Mouse (Mus musculus): Measurements from ENCODE around the gene Uncx. TPM values are rescaled to one million over a fixed set of nuclear protein-coding genes. Genes with fewer than 3 reads are reported as not detected.

Uncx gene
- total RNA-seq (2015; ENCODE audit: low replicate concordance): not detected in 2 replicates
- not detected in 2 replicates for total RNA-seq (2017; ENCODE audit: low replicate concordance)

GRCm38 (mm10) chr5:139543214-139543613, at the start of gene Uncx:
Gene Uncx, plus strand, starts transcription at chr5:139543494.
- no peak for ATAC-seq (replicated peaks; ENCODE audit: low FRiP score, poor library complexity, severe bottlenecking)

- ATAC-seq (replicated peaks; ENCODE audit: low FRiP score, poor library complexity, severe bottlenecking): no peak
Measured at GRCm38 (mm10) chr5:139493690-139494089, 49.6 kb upstream of the Uncx start.

GRCm38 (mm10) chr5:139495019-139495669, 48.1 kb upstream of the Uncx start:
- no peak for ATAC-seq (replicated peaks; ENCODE audit: low FRiP score, poor library complexity, severe bottlenecking)

GRCm38 (mm10) chr5:139496939-139497338, 46.4 kb upstream of the Uncx start:
- ATAC-seq (replicated peaks; ENCODE audit: low FRiP score, poor library complexity, severe bottlenecking): no peak

GRCm38 (mm10) chr5:139498791-139499190, 44.5 kb upstream of the Uncx start:
- ATAC-seq (replicated peaks; ENCODE audit: low FRiP score, poor library complexity, severe bottlenecking): no peak

GRCm38 (mm10) chr5:139502281-139502680, 41.0 kb upstream of the Uncx start:
- no peak for ATAC-seq (replicated peaks; ENCODE audit: low FRiP score, poor library complexity, severe bottlenecking)

GRCm38 (mm10) chr5:139505073-139505606, 38.2 kb upstream of the Uncx start:
- peak; percentile 90 for ATAC-seq (replicated peaks; ENCODE audit: low FRiP score, poor library complexity, severe bottlenecking)

GRCm38 (mm10) chr5:139506207-139506606, 37.1 kb upstream of the Uncx start:
- no peak for ATAC-seq (replicated peaks; ENCODE audit: low FRiP score, poor library complexity, severe bottlenecking)

- no peak; the same call in 1 of the 2 replicates for ATAC-seq (replicated peaks; ENCODE audit: low FRiP score, poor library complexity, severe bottlenecking)
Measured at GRCm38 (mm10) chr5:139510682-139511366, 32.5 kb upstream of the Uncx start.

GRCm38 (mm10) chr5:139512201-139512600, 31.1 kb upstream of the Uncx start:
- ATAC-seq (replicated peaks; ENCODE audit: low FRiP score, poor library complexity, severe bottlenecking): no peak

GRCm38 (mm10) chr5:139516281-139516680, 27.0 kb upstream of the Uncx start:
- ATAC-seq (replicated peaks; ENCODE audit: low FRiP score, poor library complexity, severe bottlenecking): no peak

GRCm38 (mm10) chr5:139520069-139520834, 23.0 kb upstream of the Uncx start:
- no peak for ATAC-seq (replicated peaks; ENCODE audit: low FRiP score, poor library complexity, severe bottlenecking)

- no peak for ATAC-seq (replicated peaks; ENCODE audit: low FRiP score, poor library complexity, severe bottlenecking)
Measured at GRCm38 (mm10) chr5:139521987-139522386, 21.3 kb upstream of the Uncx start.

GRCm38 (mm10) chr5:139528851-139529250, 14.4 kb upstream of the Uncx start:
- ATAC-seq (replicated peaks; ENCODE audit: low FRiP score, poor library complexity, severe bottlenecking): no peak

- ATAC-seq (replicated peaks; ENCODE audit: low FRiP score, poor library complexity, severe bottlenecking): no peak
Measured at GRCm38 (mm10) chr5:139535386-139535919, 7.8 kb upstream of the Uncx start.

GRCm38 (mm10) chr5:139536211-139536910, 6.9 kb upstream of the Uncx start:
- peak; percentile 76; the same call in 1 of the 2 replicates for ATAC-seq (replicated peaks; ENCODE audit: low FRiP score, poor library complexity, severe bottlenecking)

- ATAC-seq (replicated peaks; ENCODE audit: low FRiP score, poor library complexity, severe bottlenecking): no peak
Measured at GRCm38 (mm10) chr5:139536911-139537738, 6.2 kb upstream of the Uncx start.

GRCm38 (mm10) chr5:139537739-139538135, 5.6 kb upstream of the Uncx start:
- no peak for ATAC-seq (replicated peaks; ENCODE audit: low FRiP score, poor library complexity, severe bottlenecking)

All from erythroid progenitor cell, adult 5-6 weeks (primary cell).